Comparison of ENCODE assay signal across 10 mouse cellular contexts in the genomic region with DNA sequence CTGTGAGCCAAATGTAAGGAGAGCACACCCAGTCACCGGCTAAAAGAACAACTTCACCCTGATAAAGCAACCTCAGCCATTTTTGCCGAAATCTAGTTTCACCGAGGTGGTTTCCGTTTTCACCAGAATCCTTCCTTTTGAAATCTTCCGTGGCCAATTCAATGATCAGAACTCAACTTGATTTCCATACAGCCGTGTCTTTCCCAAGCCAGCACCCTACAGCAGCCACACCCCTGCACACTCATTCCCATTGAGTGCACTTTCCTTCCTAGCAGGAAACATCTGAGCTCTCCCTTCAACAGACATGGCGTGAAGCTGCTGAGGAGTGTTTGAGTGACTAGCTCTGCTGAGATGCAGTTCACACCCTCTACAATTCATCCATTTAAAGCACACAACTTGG. TPM values are rescaled to one million over a fixed set of nuclear protein-coding genes. Genes with fewer than 3 reads are reported as not detected.
A peak's percentile ranks its signal among the peaks of the same experiment; 100 is the strongest.
DNase-seq lines count a peak whose midpoint lies in the region; ATAC-seq and TF ChIP-seq lines count a peak whose summit lies in the region.
"Had no signal": no experiment of that assay in that cellular context is flagged by ENCODE, and none has a peak within 500 bp of the region (broad histone marks: within the 10 kb centered on the region; RNA-seq: fewer than 3 reads in every experiment).

No protein-coding gene starts in this region.

- no peaks in the 10 kb centered on the region for H3K27me3 ChIP-seq in midbrain, postnatal 0 days (ENCODE audit: insufficient read depth, low read length)
- no peaks in the 10 kb centered on the region; the same call in 1 of the 2 replicates for H3K27me3 ChIP-seq in forebrain, embryonic 13.5 days
- no peaks in the 10 kb centered on the region for H3K27me3 ChIP-seq in forebrain, embryonic 10.5 days (ENCODE audit: poor library complexity, severe bottlenecking)
- H3K27me3 ChIP-seq: hindbrain, embryonic 15.5 days; limb, embryonic 12.5 days had no signal

- H3K4me3 ChIP-seq in brown adipose tissue, adult 24 weeks (ENCODE audit: insufficient read depth, low read depth, low read length) = no peak overlapping the region
- no peak overlapping the region for H3K4me3 ChIP-seq in midbrain, postnatal 0 days (ENCODE audit: low read depth, low read length)
- no peak overlapping the region for H3K4me3 ChIP-seq in forebrain, embryonic 13.5 days
- H3K4me3 ChIP-seq in forebrain, embryonic 10.5 days = no peak overlapping the region
- H3K4me3 ChIP-seq: hindbrain, embryonic 15.5 days; limb, embryonic 12.5 days had no signal

- ATAC-seq in midbrain, postnatal 0 days (ENCODE audit: low FRiP score) = no peak
- no peak for ATAC-seq in forebrain, embryonic 13.5 days

- TF ChIP-seq CTCF in midbrain, postnatal 0 days (IDR thresholded peaks at IDR 0.05) = no peak

- no peaks in the 10 kb centered on the region for H3K36me3 ChIP-seq in midbrain, postnatal 0 days (ENCODE audit: insufficient read depth, low read length)
- H3K36me3 ChIP-seq in forebrain, embryonic 13.5 days (ENCODE audit: poor library complexity, severe bottlenecking) = no peaks in the 10 kb centered on the region
- no peaks in the 10 kb centered on the region for H3K36me3 ChIP-seq in forebrain, embryonic 10.5 days (replicated peaks)
- H3K36me3 ChIP-seq: hindbrain, embryonic 15.5 days; limb, embryonic 12.5 days had no signal

- no peak overlapping the region for H3K9ac ChIP-seq in midbrain, postnatal 0 days (replicated peaks; ENCODE audit: low read length, poor library complexity, severe bottlenecking)
- H3K9ac ChIP-seq in forebrain, embryonic 13.5 days = no peak overlapping the region
- H3K9ac ChIP-seq: hindbrain, embryonic 15.5 days; limb, embryonic 12.5 days had no signal

- DNase-seq in kidney, postnatal 10 days = peak; percentile 28
- no peak for DNase-seq in kidney, adult 18-20 months
- peak; percentile 16 for DNase-seq in ES-CJ7 (ENCODE audit: low read depth, low spot score)
- peak; percentile 28 for DNase-seq in lung, postnatal 10 days
- DNase-seq in midbrain, postnatal 0 days (ENCODE audit: low spot score) = no peak
- DNase-seq in forebrain, embryonic 10.5 days (ENCODE audit: extremely low spot score, low spot score) = no peak

- 79% methylated on average over 7 of the region's 7 CpGs for WGBS in midbrain, postnatal 0 days
- 82% methylated on average over 7 of the region's 7 CpGs for WGBS in forebrain, embryonic 13.5 days
- 87% methylated on average over 7 of the region's 7 CpGs for WGBS in forebrain, embryonic 10.5 days

- H3K4me1 ChIP-seq in brown adipose tissue, adult 24 weeks (ENCODE audit: control insufficient read depth, insufficient read depth, insufficient read length, low read length) = peaks cover 20% of the 10 kb centered on the region
- no peaks in the 10 kb centered on the region for H3K4me1 ChIP-seq in midbrain, postnatal 0 days (ENCODE audit: insufficient read depth, low read length)
- no peaks in the 10 kb centered on the region for H3K4me1 ChIP-seq in forebrain, embryonic 13.5 days
- no peaks in the 10 kb centered on the region; the same call in 1 of the 2 replicates for H3K4me1 ChIP-seq in forebrain, embryonic 10.5 days
- H3K4me1 ChIP-seq: hindbrain, embryonic 15.5 days had no signal

- peak overlapping the region; percentile 64 for H3K27ac ChIP-seq in brown adipose tissue, adult 24 weeks (replicated peaks; ENCODE audit: low read depth, low read length)
- H3K27ac ChIP-seq in midbrain, postnatal 0 days (ENCODE audit: low read depth, low read length) = no peak overlapping the region
- H3K27ac ChIP-seq in forebrain, embryonic 13.5 days = no peak overlapping the region
- no peak overlapping the region for H3K27ac ChIP-seq in forebrain, embryonic 10.5 days
- H3K27ac ChIP-seq: hindbrain, embryonic 15.5 days; limb, embryonic 12.5 days had no signal

- no peaks in the 10 kb centered on the region for H3K9me3 ChIP-seq in midbrain, postnatal 0 days (ENCODE audit: low read length)
- H3K9me3 ChIP-seq in forebrain, embryonic 13.5 days (replicated peaks) = no peaks in the 10 kb centered on the region
- H3K9me3 ChIP-seq in forebrain, embryonic 10.5 days = no peaks in the 10 kb centered on the region
- H3K9me3 ChIP-seq: hindbrain, embryonic 15.5 days; limb, embryonic 12.5 days had no signal

- H3K4me2 ChIP-seq in midbrain, postnatal 0 days (ENCODE audit: low read depth, low read length, poor library complexity, severe bottlenecking) = no peak overlapping the region
- no peak overlapping the region for H3K4me2 ChIP-seq in forebrain, embryonic 13.5 days
- H3K4me2 ChIP-seq: hindbrain, embryonic 15.5 days; limb, embryonic 12.5 days had no signal

RNA-seq across cellular contexts. Expression of a gene that starts 9.8 kb away (rescaled TPM):
- polyA plus RNA-seq in brown adipose tissue, adult 24 weeks (2012; ENCODE audit: insufficient read depth, insufficient read length, missing spikeins) = 9.6 and 11.6 TPM in 2 replicates
- total RNA-seq in midbrain, postnatal 0 days (2014; rRNA removed) = 0.93 and 2.1 TPM in 2 replicates
- polyA plus RNA-seq in midbrain, postnatal 0 days (2015; fragmentation: Nextera tagmentation; extraction: Ambion mirVana) = 0.27 and 0.44 TPM in 2 replicates
- 0.27 and 0.35 TPM in 2 replicates for polyA plus RNA-seq in forebrain, embryonic 13.5 days (2015; fragmentation: Nextera tagmentation; extraction: Ambion mirVana)
- 0.40 and 0.59 TPM in 2 replicates for polyA plus RNA-seq in forebrain, embryonic 10.5 days (2016; fragmentation: Nextera tagmentation; extraction: Ambion mirVana)

RNA-seq across cellular contexts. Expression of a gene that starts 52.3 kb away (rescaled TPM):
- 9.3 and 12.8 TPM in 2 replicates for polyA plus RNA-seq in brown adipose tissue, adult 24 weeks (2012; ENCODE audit: insufficient read depth, insufficient read length, missing spikeins)
- 239 and 267 TPM in 2 replicates for total RNA-seq in midbrain, postnatal 0 days (2014; rRNA removed)
- 261 and 284 TPM in 2 replicates for polyA plus RNA-seq in midbrain, postnatal 0 days (2015; fragmentation: Nextera tagmentation; extraction: Ambion mirVana)
- polyA plus RNA-seq in forebrain, embryonic 13.5 days (2015; fragmentation: Nextera tagmentation; extraction: Ambion mirVana) = 60.7 and 81.8 TPM in 2 replicates
- 33.0 and 37.8 TPM in 2 replicates for polyA plus RNA-seq in forebrain, embryonic 10.5 days (2016; fragmentation: Nextera tagmentation; extraction: Ambion mirVana)

Comparison
In these comparisons a context has a peak if more than half of its experiments do, and no peak if none do; other contexts are left out.
1. DNase-seq: peak in kidney, postnatal 10 days (single experiment), ES-CJ7 (single experiment) and lung, postnatal 10 days (single experiment); none in kidney, adult 18-20 months (single experiment), midbrain, postnatal 0 days (single experiment) and forebrain, embryonic 10.5 days (single experiment).